Mouse (Mus musculus) heart, embryonic 12.5 days (tissue): ENCODE data around the gene Wfdc15b. TPM values are rescaled to one million over a fixed set of nuclear protein-coding genes. Genes with fewer than 3 reads are reported as not detected.

Experiments
- ATAC-seq: fragments of 200-750 bp; cut with Nextera tagmentation; 2 replicates; pipeline ENCODE4 v1.8.0; 2017; ENCODE audit warnings: moderate TSS enrichment, moderate library complexity; ENCODE audit not compliant: insufficient number of reproducible peaks, low FRiP score
- H3K27ac ChIP-seq: fragments of 300-500 bp; sonication (generic); 2 replicates; pipeline ENCODE4 v1.5.1; 2016; ENCODE audit warnings: mild to moderate bottlenecking, moderate library complexity; ENCODE audit not compliant: poor library complexity, severe bottlenecking
- H3K27me3 ChIP-seq: fragments of 300-500 bp; sonication (generic); replicated peaks from 2 replicates; pipeline ENCODE4 v1.6.1; 2016; ENCODE audit warnings: mild to moderate bottlenecking, moderate library complexity
- H3K36me3 ChIP-seq: fragments of 300-500 bp; sonication (generic); 2 replicates; pipeline ENCODE4 v1.6.1; 2016; ENCODE audit warnings: mild to moderate bottlenecking, moderate library complexity
- H3K4me1 ChIP-seq: fragments of 300-500 bp; sonication (generic); replicated peaks from 2 replicates; pipeline ENCODE4 v1.6.1; 2016; ENCODE audit warnings: mild to moderate bottlenecking
- H3K4me2 ChIP-seq: fragments of 300-500 bp; sonication (generic); 2 replicates; pipeline ENCODE4 v1.6.1; 2016; ENCODE audit warnings: mild to moderate bottlenecking, moderate library complexity
- H3K4me3 ChIP-seq: fragments of 300-500 bp; sonication (generic); 2 replicates; pipeline ENCODE4 v1.5.1; 2016; ENCODE audit warnings: mild to moderate bottlenecking
- H3K9ac ChIP-seq: fragments of 300-500 bp; sonication (generic); 2 replicates; pipeline ENCODE4 v1.6.1; 2016; ENCODE audit warnings: mild to moderate bottlenecking, moderate library complexity
- H3K9me3 ChIP-seq: fragments of 300-500 bp; sonication (generic); replicated peaks from 2 replicates; pipeline ENCODE4 v1.6.1; 2016; ENCODE audit warnings: mild to moderate bottlenecking, moderate library complexity
- WGBS: fragments of 180-500 bp; shearing (Covaris S2); methylation state at CpG from one replicate; pipeline ENCODE4 v1.1.7; 2016; 5-methylcytosine and 5-hydroxymethylcytosine counted together
- polyA plus RNA-seq: library from polyadenylated mRNA; unstranded; fragments of >200 nt; fragmentation: Nextera tagmentation; extraction: Ambion mirVana; gene quantifications from 2 replicates; pipeline ENCODE4 v1.2.1, GENCODE M21; 2016

Wfdc15b gene
- polyA plus RNA-seq, 1 experiment from 2014 or later = not detected

DNA sequence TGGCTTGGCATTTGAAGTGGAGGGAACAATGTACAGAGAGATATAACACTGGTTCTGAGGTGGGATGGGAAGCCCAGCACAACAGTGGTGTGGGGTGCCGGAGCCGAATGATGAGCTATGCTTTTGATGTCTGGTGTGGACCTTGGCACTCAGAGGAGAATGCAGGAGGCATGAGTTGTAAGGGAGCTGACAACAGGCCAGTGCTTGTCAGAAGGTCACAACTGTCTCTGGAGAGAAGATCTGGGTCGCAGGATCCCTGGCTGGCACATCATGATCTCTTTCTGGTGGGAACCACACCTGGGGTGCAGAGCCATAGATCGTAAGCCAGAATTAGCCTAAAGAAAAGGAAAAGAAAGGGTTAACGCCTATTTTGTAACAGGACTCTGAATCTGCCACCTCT lies 43.6 kb downstream of the Wfdc15b start:
- Histone ChIP-seq H3K36me3 (no peaks in the 10 kb centered on the region), H3K9ac (no peak overlapping the region), H3K4me2 (no peak overlapping the region), H3K9me3 (no peaks in the 10 kb centered on the region), H3K4me3 (no peak overlapping the region), H3K4me1 (peaks cover 13% of the 10 kb centered on the region), H3K27me3 (peaks cover 18% of the 10 kb centered on the region), H3K27ac (no peak overlapping the region)
- 72% methylated on average over 5 of the region's 5 CpGs for WGBS
- ATAC-seq = no peak

DNA sequence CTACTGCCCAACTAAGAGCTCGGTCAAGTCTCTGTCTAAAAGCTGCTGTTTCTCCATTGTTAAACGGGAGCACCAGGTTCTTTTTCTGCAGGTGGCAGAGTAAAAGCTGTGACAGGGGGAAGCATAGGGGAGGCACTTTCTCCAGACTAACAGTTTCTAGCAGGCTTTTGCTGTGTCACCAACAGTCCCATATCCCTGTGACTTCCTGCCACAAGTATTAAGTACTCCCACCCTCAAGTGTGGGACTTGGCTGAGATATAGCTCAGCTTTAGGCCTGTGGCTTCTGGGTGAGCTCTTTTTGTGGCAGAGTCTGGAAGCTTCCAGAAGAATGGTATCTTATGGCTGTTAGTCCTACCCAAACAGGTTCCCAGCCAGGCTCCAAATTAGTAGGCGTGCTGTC lies 45.6 kb downstream of the Wfdc15b start:
- Histone ChIP-seq H3K4me2 (no peak overlapping the region), H3K4me3 (no peak overlapping the region), H3K27ac (no peak overlapping the region), H3K27me3 (peaks cover 30% of the 10 kb centered on the region), H3K9me3 (no peaks in the 10 kb centered on the region), H3K36me3 (no peaks in the 10 kb centered on the region), H3K4me1 (peaks cover 21% of the 10 kb centered on the region), H3K9ac (no peak overlapping the region)
- WGBS = 73% methylated on average over 3 of the region's 3 CpGs
- ATAC-seq = no peak

DNA sequence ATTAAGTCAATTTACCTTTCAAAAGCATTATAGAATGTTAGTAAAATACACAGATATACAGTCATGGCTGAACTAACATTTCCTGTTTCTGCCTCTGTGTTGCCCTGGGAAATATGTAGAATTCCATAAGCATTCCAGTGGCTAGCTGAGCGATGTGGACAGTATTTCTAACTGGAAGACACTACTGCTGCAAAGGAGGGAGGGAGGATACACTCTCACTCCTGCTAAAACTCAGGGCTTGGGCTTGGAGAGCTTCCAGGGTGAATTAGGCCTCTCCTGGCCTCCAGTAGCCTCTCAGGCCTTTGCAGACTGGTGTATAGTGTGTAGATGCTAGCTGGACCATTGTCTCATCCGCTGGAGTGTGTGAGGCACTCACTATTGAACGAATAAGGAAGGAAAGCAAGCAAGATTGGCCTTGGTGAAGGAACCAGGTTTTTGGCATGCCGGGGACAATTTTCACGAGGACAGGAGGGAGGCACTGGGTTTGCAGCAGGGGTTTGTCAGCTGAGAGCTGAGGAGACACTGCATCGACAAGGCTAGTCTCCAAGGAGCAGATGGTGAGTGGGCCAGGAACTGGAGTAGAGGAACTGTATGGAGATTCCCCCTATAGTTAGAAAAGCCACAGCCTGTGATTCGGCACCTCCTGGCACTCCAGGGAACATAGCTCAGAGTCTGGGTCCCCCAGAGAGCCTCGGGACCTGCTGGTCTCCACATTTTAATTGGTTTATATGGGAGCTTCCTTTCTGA lies 46.6 kb downstream of the Wfdc15b start:
- Histone ChIP-seq H3K27ac (no peak overlapping the region), H3K4me1 (peaks cover 24% of the 10 kb centered on the region), H3K4me2 (no peak overlapping the region), H3K9ac (no peak overlapping the region), H3K27me3 (peaks cover 40% of the 10 kb centered on the region), H3K36me3 (no peaks in the 10 kb centered on the region), H3K4me3 (no peak overlapping the region), H3K9me3 (no peaks in the 10 kb centered on the region)
- ATAC-seq = no peak
- 61% methylated on average over 8 of the region's 8 CpGs for WGBS

DNA sequence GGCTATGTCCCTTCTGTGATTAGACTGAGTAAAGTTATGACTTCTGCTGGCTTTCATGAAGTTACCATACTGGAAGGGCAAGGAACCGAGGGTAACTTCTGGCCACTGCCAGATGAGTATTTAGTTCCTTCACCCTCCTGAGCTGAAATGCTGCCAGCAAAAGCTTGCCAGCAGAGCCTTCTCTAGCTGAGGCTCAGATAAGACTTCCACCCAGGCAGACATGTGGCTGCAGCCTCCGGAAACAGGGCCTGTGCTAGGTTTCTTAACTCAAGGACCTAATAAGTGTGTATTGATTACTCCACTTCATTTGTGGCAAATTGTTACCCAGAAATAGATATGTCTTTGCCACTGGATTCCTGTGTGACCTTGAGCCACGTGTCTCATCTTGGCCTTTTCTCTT lies 48.1 kb downstream of the Wfdc15b start:
- Histone ChIP-seq H3K36me3 (no peaks in the 10 kb centered on the region), H3K4me3 (no peak overlapping the region), H3K27me3 (peaks cover 50% of the 10 kb centered on the region), H3K4me2 (no peak overlapping the region), H3K27ac (peak overlapping the region; percentile 20; the same call in 1 of the 2 replicates), H3K4me1 (peaks cover 29% of the 10 kb centered on the region), H3K9me3 (peaks cover 4% of the 10 kb centered on the region; the same call in 1 of the 2 replicates), H3K9ac (no peak overlapping the region)
- WGBS = 21% methylated on average over 3 of the region's 3 CpGs
- no peak for ATAC-seq

DNA sequence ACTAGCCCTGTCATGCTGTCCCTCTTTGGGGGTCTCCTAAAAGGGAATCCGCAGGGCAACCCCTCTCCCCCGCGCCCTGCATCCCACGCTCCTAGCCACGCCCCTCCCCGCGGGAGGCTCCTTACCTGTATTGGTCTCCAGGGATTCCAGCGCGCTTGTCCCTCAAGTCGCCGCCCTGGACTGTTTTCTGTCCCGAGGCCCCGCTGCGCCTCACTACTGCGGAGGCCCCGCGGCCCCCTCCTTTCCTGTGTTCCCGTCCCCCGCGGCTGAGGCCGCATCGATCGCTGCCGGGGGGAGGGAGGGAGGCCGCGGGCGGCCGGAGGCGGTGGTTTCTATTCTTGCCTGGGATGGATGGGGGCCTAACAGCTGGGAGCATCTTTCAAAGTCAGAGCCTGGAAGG lies 50.6 kb downstream of the Wfdc15b start, which contains the start of gene Kcns1:
Kcns1 (minus strand) TSS at position 212 of the 400 bp plus-strand sequence.
- Histone ChIP-seq H3K9me3 (peaks cover 10% of the 10 kb centered on the region; the same call in 1 of the 2 replicates), H3K4me2 (peak within 1 kb of the TSS; percentile 77), H3K36me3 (no peaks in the 10 kb centered on the region), H3K27ac (no peak within 1 kb of the TSS), H3K27me3 (peaks cover 61% of the 10 kb centered on the region), H3K9ac (peak within 1 kb of the TSS; percentile 53), H3K4me3 (peak within 1 kb of the TSS; percentile 44), H3K4me1 (peaks cover 37% of the 10 kb centered on the region)
- WGBS = under 1% methylated on average over 21 of the region's 29 CpGs
- no peak for ATAC-seq

DNA sequence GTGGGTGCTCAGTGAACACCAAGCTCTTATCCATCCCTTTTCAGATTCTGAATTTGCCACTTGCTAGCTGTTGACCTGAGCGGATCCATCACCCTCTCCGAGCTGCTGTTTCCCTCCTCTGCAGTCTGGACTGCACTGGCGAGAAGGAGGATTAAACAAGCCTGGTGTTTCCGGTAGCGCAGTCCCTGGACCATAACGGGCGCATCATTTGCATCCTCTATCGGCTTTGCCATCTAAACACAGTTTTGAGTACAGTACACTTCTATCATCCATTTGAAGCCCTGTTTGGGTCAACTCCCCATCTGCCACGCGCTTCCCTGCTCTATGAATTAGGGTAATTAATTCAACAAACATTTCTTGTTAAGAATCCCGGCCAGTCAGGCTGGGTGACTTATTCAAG lies 51.1 kb downstream of the Wfdc15b start:
- Histone ChIP-seq H3K4me2 (0 out of 2 replicates have a peak overlapping the region, but pooled peaks have one; percentile 77), H3K4me3 (peak overlapping the region; percentile 44; the same call in 1 of the 2 replicates), H3K27me3 (peaks cover 67% of the 10 kb centered on the region), H3K9me3 (peaks cover 10% of the 10 kb centered on the region; the same call in 1 of the 2 replicates), H3K4me1 (peaks cover 37% of the 10 kb centered on the region), H3K36me3 (no peaks in the 10 kb centered on the region), H3K9ac (no peak overlapping the region), H3K27ac (no peak overlapping the region)
- ATAC-seq = no peak
- WGBS = 11% methylated on average over 11 of the region's 11 CpGs

DNA sequence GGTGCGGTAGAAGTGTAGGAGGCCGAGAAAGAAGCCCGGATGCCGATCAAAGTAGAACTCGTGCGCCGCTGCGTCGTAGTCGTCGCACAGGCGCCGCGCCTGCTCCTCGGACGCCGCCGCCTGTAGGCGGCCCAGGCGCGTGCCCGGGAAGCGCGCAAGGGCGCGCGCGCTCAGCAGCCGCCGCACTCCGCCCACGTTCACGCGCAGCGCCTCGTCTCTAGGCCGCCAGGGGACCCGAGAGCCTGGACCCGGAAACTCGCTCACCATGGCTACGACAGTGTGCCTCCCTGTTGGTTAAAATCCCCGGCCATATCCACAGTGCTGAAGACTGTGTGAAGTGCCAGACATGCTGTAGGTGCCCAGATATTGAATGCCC lies 52.9 kb downstream of the Wfdc15b start:
- Histone ChIP-seq H3K27me3 (peaks cover 81% of the 10 kb centered on the region), H3K4me1 (peaks cover 27% of the 10 kb centered on the region), H3K4me2 (peak overlapping the region; percentile 70), H3K9ac (no peak overlapping the region), H3K4me3 (peak overlapping the region; percentile 42), H3K27ac (no peak overlapping the region), H3K9me3 (peaks cover 10% of the 10 kb centered on the region; the same call in 1 of the 2 replicates), H3K36me3 (no peaks in the 10 kb centered on the region)
- ATAC-seq = peak; percentile 41; the same call in 1 of the 2 replicates
- 8% methylated on average over 42 of the region's 42 CpGs for WGBS

DNA sequence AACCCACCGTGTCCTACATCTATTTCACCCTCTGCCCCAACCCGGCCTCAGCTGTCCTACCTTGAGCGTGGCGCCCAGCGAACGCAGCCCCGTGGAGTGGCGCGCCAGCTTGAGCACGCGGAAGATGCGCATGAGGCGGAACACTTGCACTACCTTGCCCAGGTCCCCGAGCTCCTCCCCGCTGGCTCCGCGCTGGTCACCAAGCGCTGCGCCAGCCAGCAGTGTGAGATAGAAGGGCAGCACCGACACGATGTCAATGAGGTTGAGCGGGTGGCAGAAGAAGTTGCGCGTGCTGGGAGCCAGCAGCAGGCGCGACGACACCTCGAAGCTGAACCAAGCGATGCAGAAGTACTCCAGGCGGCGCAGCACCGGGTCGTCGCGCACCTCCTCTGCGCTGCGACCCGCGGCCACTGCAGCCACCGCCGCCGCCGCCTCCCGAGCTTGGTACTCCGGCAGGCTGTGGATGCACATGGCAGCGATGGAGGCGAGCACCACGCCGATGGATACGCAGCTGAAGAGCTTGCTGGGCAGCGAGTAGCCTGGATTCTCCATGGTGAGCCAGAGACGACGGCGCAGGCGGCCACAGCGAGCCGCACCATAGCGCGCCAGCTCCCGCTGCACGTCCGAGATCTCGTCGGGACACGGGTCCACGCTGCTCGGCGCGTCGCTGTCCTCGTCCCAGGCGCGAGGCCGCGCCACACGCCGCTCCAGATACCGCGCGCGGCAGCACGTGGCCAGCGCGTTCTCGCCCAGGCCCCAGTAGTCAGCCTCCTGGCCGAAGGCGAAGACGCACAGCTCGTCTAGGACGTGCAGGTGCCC lies 53.5 kb downstream of the Wfdc15b start:
- H3K9me3 ChIP-seq = peaks cover 10% of the 10 kb centered on the region; the same call in 1 of the 2 replicates
- WGBS = 12% methylated on average over 87 of the region's 90 CpGs
- peak overlapping the region; percentile 70 for H3K4me2 ChIP-seq
- no peak overlapping the region for H3K27ac ChIP-seq
- no peak overlapping the region for H3K9ac ChIP-seq
- H3K4me1 ChIP-seq = peaks cover 24% of the 10 kb centered on the region
- H3K36me3 ChIP-seq = no peaks in the 10 kb centered on the region
- 0 out of 2 replicates have a peak, but pooled peaks have one; percentile 15 for ATAC-seq
- H3K27me3 ChIP-seq = peaks cover 81% of the 10 kb centered on the region
- peak overlapping the region; percentile 42 for H3K4me3 ChIP-seq

DNA sequence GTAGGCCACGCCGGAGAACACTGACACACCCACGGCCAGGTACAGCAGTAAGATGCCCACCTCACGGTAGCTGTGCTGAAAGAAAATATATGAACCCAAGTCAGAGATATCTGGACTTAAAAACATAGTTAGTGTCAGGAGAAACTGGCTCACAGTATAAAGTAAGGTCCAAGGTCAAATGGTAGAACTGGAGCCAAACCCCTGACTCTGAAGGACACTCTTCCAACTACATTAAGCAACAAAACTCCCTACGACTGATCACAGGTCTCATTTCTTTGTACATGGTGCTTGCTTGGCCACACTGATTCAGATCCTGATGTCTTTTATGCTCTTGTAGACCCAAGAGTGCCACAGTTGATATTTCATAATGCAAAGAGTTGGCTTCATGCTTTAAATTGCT lies 56.5 kb downstream of the Wfdc15b start:
- Histone ChIP-seq H3K4me2 (no peak overlapping the region), H3K27ac (no peak overlapping the region), H3K36me3 (no peaks in the 10 kb centered on the region), H3K9ac (no peak overlapping the region), H3K9me3 (peaks cover 10% of the 10 kb centered on the region; the same call in 1 of the 2 replicates), H3K4me1 (peaks cover 12% of the 10 kb centered on the region), H3K4me3 (no peak overlapping the region), H3K27me3 (peaks cover 60% of the 10 kb centered on the region)
- no peak for ATAC-seq
- 79% methylated on average over 5 of the region's 5 CpGs for WGBS
